Mouse (Mus musculus): ENCODE measurements at regions not wholly inside any gene's neighbourhood (a gene's known extent, or its start where the extent isn't known, plus 50 kb on each side); places are given as distances from the start of the nearest gene placed in this dataset.

GRCm38 (mm10) chr12:28047989-28048388, 504.2 kb downstream of the Dcdc2c start:
- TF ChIP-seq CTCF (IDR thresholded peaks at IDR 0.05; ENCODE audit: control insufficient read depth, insufficient read depth, insufficient read length), result no peak
- no peak for TF ChIP-seq MAX (IDR thresholded peaks at IDR 0.05)
- no peak for TF ChIP-seq USF1 (IDR thresholded peaks at IDR 0.05; ENCODE audit: low read depth)
- no peak for TF ChIP-seq FOSL1 (IDR thresholded peaks at IDR 0.05; ENCODE audit: insufficient read depth, low read length, poor library complexity, severe bottlenecking)
- no peak for TF ChIP-seq MYOG (IDR thresholded peaks at IDR 0.05; ENCODE audit: control insufficient read depth, extremely low read depth, insufficient read length)
